Mouse (Mus musculus) limb, embryonic 14.5 days (tissue): ENCODE measurements around the gene Ear6. TPM values are rescaled to one million over a fixed set of nuclear protein-coding genes. Genes with fewer than 3 reads are reported as not detected.
"Not testable (repeated sequence)": the region's sequence is repeated elsewhere in the genome, so short reads cannot be mapped to it uniquely, and the experiment has no call there.

Experiments
- ATAC-seq: fragments of 200-750 bp; cut with Nextera tagmentation; 2 replicates; pipeline ENCODE4 v1.8.0; 2017; ENCODE audit warnings: low read depth, moderate number of reproducible peaks, moderate TSS enrichment; ENCODE audit not compliant: low FRiP score
- DNase-seq: peaks from one replicate; pipeline ENCODE4 v3.0.0-alpha.2; 2015; ENCODE audit warnings: low spot score
- H3K27ac ChIP-seq: fragments of 300-500 bp; sonication (generic); replicated peaks from 2 replicates; pipeline ENCODE4 v1.5.1; 2014; ENCODE audit warnings: low read depth, mild to moderate bottlenecking, low read length, moderate library complexity, mixed read lengths
- H3K27me3 ChIP-seq: fragments of 300-500 bp; sonication (generic); 2 replicates; pipeline ENCODE4 v1.6.1; 2014; ENCODE audit warnings: low read length, mixed read lengths; ENCODE audit not compliant: control insufficient read depth, insufficient read depth
- H3K36me3 ChIP-seq: fragments of 300-500 bp; sonication (generic); 2 replicates; pipeline ENCODE4 v1.6.1; 2014; ENCODE audit warnings: mild to moderate bottlenecking, low read length, moderate library complexity, mixed read lengths; ENCODE audit not compliant: control insufficient read depth, insufficient read depth
- H3K4me1 ChIP-seq: fragments of 300-500 bp; sonication (generic); 2 replicates; pipeline ENCODE4 v1.6.1; 2014; ENCODE audit warnings: antibody characterized with exemption, low read length, mixed read lengths; ENCODE audit not compliant: control insufficient read depth, insufficient read depth
- H3K4me2 ChIP-seq: fragments of 300-500 bp; sonication (generic); replicated peaks from 2 replicates; pipeline ENCODE4 v1.6.1; 2014; ENCODE audit warnings: low read depth, mild to moderate bottlenecking, low read length, moderate library complexity; ENCODE audit not compliant: severe bottlenecking
- H3K4me3 ChIP-seq: fragments of 300-500 bp; sonication (generic); replicated peaks from 2 replicates; pipeline ENCODE4 v1.5.1; 2014; ENCODE audit warnings: low read length
- H3K9ac ChIP-seq: fragments of 300-500 bp; sonication (generic); 2 replicates; pipeline ENCODE4 v1.6.1; 2014; ENCODE audit warnings: mild to moderate bottlenecking, low read depth, low read length, moderate library complexity; ENCODE audit not compliant: severe bottlenecking
- H3K9me3 ChIP-seq: fragments of 300-500 bp; sonication (generic); 2 replicates; pipeline ENCODE4 v1.6.1; 2016; ENCODE audit warnings: low read length; ENCODE audit not compliant: control insufficient read depth
- POLR2A ChIP-seq: fragments of 200-500 bp; IDR thresholded peaks from 2 replicates; pipeline ENCODE4 v1.8.0; 2012; ENCODE audit warnings: inconsistent platforms, mild to moderate bottlenecking, moderate library complexity, borderline replicate concordance; ENCODE audit not compliant: insufficient read depth, insufficient read length; ENCODE audit errors: extremely low read depth
- WGBS: fragments of 180-500 bp; shearing (Covaris S2); extraction: QIAGEN DNeasy Blood & Tissue Kit; methylation state at CpG from one replicate; pipeline ENCODE4 v1.1.7; 2014; 5-methylcytosine and 5-hydroxymethylcytosine counted together
- polyA plus RNA-seq, 2 experiments: library from polyadenylated mRNA; depleted of rRNA in 1 of 2; stranded (reverse) in 1 of 2; unstranded in 1 of 2; fragments of >200 nt; fragmentation: Nextera tagmentation in 1 of 2; extraction: Ambion mirVana in 1 of 2; gene quantifications; 2 replicates each; pipeline versions ENCODE4 v1.2.1 to v1.2.3; 2012 to 2014

The Ear6 gene
- polyA plus RNA-seq (2012; rRNA removed) (0.31 and 1.2 TPM in 2 replicates), polyA plus RNA-seq (2014; fragmentation: Nextera tagmentation; extraction: Ambion mirVana) (not detected in 2 replicates)

DNA sequence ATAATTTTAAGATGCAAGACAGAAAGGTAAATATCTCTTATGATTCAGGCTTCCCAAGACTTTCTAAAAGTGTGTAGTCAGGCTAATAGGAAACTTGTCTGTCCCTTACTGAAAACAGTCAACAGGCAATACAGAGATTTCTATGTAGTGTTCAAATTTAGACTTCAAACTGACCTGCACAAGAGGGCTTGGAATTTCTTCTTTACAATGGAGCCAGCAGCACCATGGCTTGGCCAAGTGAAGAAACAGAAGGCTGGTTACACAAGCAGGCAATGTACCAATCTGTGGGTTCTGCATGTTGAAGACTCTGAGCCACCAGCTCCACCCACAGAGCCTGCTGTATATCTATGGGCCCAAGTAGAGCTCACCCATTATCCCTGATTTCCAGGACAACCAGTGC lies at the start of gene Ear6:
Ear6 (plus strand) TSS at position 301 of the 400 bp plus-strand sequence.
- Histone ChIP-seq H3K9ac (no peak within 1 kb of the TSS), H3K27ac (no peak within 1 kb of the TSS), H3K36me3 (no peaks in the 10 kb centered on the region), H3K9me3 (no peaks in the 10 kb centered on the region), H3K4me2 (no peak within 1 kb of the TSS), H3K4me1 (no peaks in the 10 kb centered on the region), H3K27me3 (no peaks in the 10 kb centered on the region), H3K4me3 (no peak within 1 kb of the TSS)
- DNase-seq = no peak
- TF ChIP-seq POLR2A = no peak
- ATAC-seq = no peak

- H3K9ac ChIP-seq = no peak overlapping the region
- no peaks in the 10 kb centered on the region for H3K4me1 ChIP-seq
- no peak for TF ChIP-seq POLR2A
- ATAC-seq (no peak), DNase-seq (no peak)
- no peaks in the 10 kb centered on the region for H3K9me3 ChIP-seq
- WGBS = 68% methylated on average over 1 of the region's 1 CpGs
- H3K27ac ChIP-seq = no peak overlapping the region
- H3K27me3 ChIP-seq = no peaks in the 10 kb centered on the region
- no peak overlapping the region for H3K4me3 ChIP-seq
- H3K4me2 ChIP-seq = no peak overlapping the region
- H3K36me3 ChIP-seq = no peaks in the 10 kb centered on the region
Measured at GRCm38 (mm10) chr14:51826625-51827024, 26.9 kb upstream of the Ear6 start.

GRCm38 (mm10) chr14:51827842-51828241 lies 25.7 kb upstream of the Ear6 start:
- H3K36me3 ChIP-seq, H3K27me3 ChIP-seq, H3K27ac ChIP-seq, H3K4me1 ChIP-seq, H3K9me3 ChIP-seq, H3K4me2 ChIP-seq, DNase-seq, H3K9ac ChIP-seq, ATAC-seq, H3K4me3 ChIP-seq: not testable (repeated sequence)
- 36% methylated on average over 5 of the region's 5 CpGs for WGBS

GRCm38 (mm10) chr14:51829188-51829587 lies 24.3 kb upstream of the Ear6 start:
- Histone ChIP-seq H3K9ac (no peak overlapping the region), H3K4me3 (no peak overlapping the region), H3K9me3 (no peaks in the 10 kb centered on the region), H3K27me3 (no peaks in the 10 kb centered on the region), H3K4me2 (no peak overlapping the region), H3K36me3 (no peaks in the 10 kb centered on the region), H3K4me1 (no peaks in the 10 kb centered on the region), H3K27ac (no peak overlapping the region)
- no peak for ATAC-seq
- no peak for DNase-seq
- WGBS = 85% methylated on average over 6 of the region's 6 CpGs
- no peak for TF ChIP-seq POLR2A

GRCm38 (mm10) chr14:51838480-51838879 lies 15.0 kb upstream of the Ear6 start:
- not testable (repeated sequence) for H3K4me1 ChIP-seq, H3K4me2 ChIP-seq, H3K9me3 ChIP-seq, H3K27ac ChIP-seq, DNase-seq, H3K36me3 ChIP-seq, H3K27me3 ChIP-seq, H3K4me3 ChIP-seq, ATAC-seq, H3K9ac ChIP-seq
- WGBS = 29% methylated on average over 2 of the region's 2 CpGs

- Histone ChIP-seq H3K27me3 (no peaks in the 10 kb centered on the region), H3K9me3 (no peaks in the 10 kb centered on the region), H3K9ac (no peak overlapping the region), H3K4me3 (no peak overlapping the region), H3K4me2 (no peak overlapping the region), H3K36me3 (no peaks in the 10 kb centered on the region), H3K4me1 (no peaks in the 10 kb centered on the region), H3K27ac (no peak overlapping the region)
- ATAC-seq (no peak), DNase-seq (no peak)
- no peak for TF ChIP-seq POLR2A
- 68% methylated on average over 1 of the region's 1 CpGs for WGBS
Measured at GRCm38 (mm10) chr14:51842250-51842649, 11.2 kb upstream of the Ear6 start.
